Mouse (Mus musculus): ENCODE data around the gene Lrp11. TPM values are rescaled to one million over a fixed set of nuclear protein-coding genes. Genes with fewer than 3 reads are reported as not detected.
A peak's percentile ranks its signal among the peaks of the same experiment; 100 is the strongest.

Lrp11 gene
- polyA plus RNA-seq, 1 experiment from 2014 or later, result 23.5 TPM

- Histone ChIP-seq H3K36me3 (peaks cover 58% of the 10 kb centered on the region), H3K9ac (replicated peaks) (no peak overlapping the region), H3K27ac (no peak overlapping the region), H3K27me3 (no peaks in the 10 kb centered on the region), H3K9me3 (no peaks in the 10 kb centered on the region), H3K4me3 (replicated peaks) (no peak overlapping the region), H3K4me1 (replicated peaks) (no peaks in the 10 kb centered on the region), H3K4me2 (replicated peaks) (no peak overlapping the region)
- no peak for ATAC-seq
- 93% methylated on average over 5 of the region's 5 CpGs for WGBS
These were observed 40.7 kb downstream of the Lrp11 start for GRCm38 (mm10) chr10:7630286-7630685.

- Histone ChIP-seq H3K27me3 (no peaks in the 10 kb centered on the region), H3K4me3 (replicated peaks) (no peak overlapping the region), H3K36me3 (peaks cover 55% of the 10 kb centered on the region), H3K9me3 (no peaks in the 10 kb centered on the region), H3K27ac (no peak overlapping the region), H3K9ac (replicated peaks) (no peak overlapping the region), H3K4me2 (replicated peaks) (no peak overlapping the region), H3K4me1 (replicated peaks) (no peaks in the 10 kb centered on the region)
- ATAC-seq, result no peak
- WGBS, result 77% methylated on average over 16 of the region's 16 CpGs
These were observed 41.5 kb downstream of the Lrp11 start for GRCm38 (mm10) chr10:7630951-7631720.

GRCm38 (mm10) chr10:7640366-7640765, 50.8 kb downstream of the Lrp11 start:
- H3K4me1 ChIP-seq (replicated peaks), result no peaks in the 10 kb centered on the region
- H3K9me3 ChIP-seq, result no peaks in the 10 kb centered on the region
- no peaks in the 10 kb centered on the region for H3K27me3 ChIP-seq
- 95% methylated on average over 12 of the region's 12 CpGs for WGBS
- no peak overlapping the region for H3K27ac ChIP-seq
- H3K4me2 ChIP-seq (replicated peaks), result no peak overlapping the region
- H3K4me3 ChIP-seq (replicated peaks), result no peak overlapping the region
- H3K9ac ChIP-seq (replicated peaks), result no peak overlapping the region
- H3K36me3 ChIP-seq, result peaks cover 59% of the 10 kb centered on the region
- ATAC-seq, result no peak

GRCm38 (mm10) chr10:7645911-7646310, 56.3 kb downstream of the Lrp11 start:
- Histone ChIP-seq H3K27ac (no peak overlapping the region), H3K4me2 (replicated peaks) (no peak overlapping the region), H3K36me3 (peaks cover 49% of the 10 kb centered on the region), H3K4me3 (replicated peaks) (no peak overlapping the region), H3K4me1 (replicated peaks) (no peaks in the 10 kb centered on the region), H3K27me3 (no peaks in the 10 kb centered on the region), H3K9me3 (no peaks in the 10 kb centered on the region), H3K9ac (replicated peaks) (no peak overlapping the region)
- WGBS, result 91% methylated on average over 2 of the region's 2 CpGs
- no peak for ATAC-seq

DNA sequence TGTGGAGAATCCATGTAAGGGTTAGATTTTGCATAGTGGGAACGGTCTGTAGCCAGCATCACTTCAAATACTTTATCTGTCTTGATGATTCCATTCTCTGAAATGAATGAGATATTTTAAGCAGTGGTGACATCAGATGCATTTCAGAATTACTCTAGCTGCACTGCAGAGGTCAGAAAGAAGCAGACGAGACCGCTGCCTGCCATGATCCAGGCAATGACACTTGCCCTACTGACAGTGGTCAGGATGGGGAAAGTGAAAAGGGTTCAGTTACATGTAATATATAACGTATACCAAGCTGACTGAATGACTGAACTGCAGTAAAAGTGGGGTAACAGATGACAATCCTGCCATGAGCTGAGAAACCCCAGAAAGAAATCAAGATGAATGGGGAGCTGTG, 59.5 kb downstream of the Lrp11 start:
- Histone ChIP-seq H3K9ac (replicated peaks) (no peak overlapping the region), H3K4me3 (replicated peaks) (no peak overlapping the region), H3K4me2 (replicated peaks) (no peak overlapping the region), H3K9me3 (no peaks in the 10 kb centered on the region), H3K27ac (no peak overlapping the region), H3K27me3 (no peaks in the 10 kb centered on the region), H3K4me1 (replicated peaks) (no peaks in the 10 kb centered on the region), H3K36me3 (peaks cover 34% of the 10 kb centered on the region)
- 91% methylated on average over 4 of the region's 4 CpGs for WGBS
- no peak for ATAC-seq

DNA sequence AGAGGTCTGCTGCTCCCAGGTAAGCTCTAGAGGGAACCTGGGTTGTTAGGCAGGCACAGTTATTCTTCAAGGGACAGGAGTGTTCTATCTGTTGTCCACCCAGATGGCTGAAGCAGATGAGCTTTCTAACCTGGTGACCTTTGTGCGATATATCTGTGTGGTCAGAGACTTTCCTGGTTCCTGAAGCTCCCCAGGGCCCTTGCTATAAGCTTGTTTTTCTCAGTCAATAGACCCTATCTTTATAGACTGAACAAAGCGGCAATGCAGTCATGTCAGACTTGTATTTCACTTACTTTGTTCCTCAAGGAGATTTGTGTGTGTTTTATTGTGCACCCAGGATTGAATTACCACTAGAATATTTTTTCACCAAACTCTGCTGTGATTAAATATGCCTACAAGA, 61.5 kb downstream of the Lrp11 start:
- Histone ChIP-seq H3K9ac (replicated peaks) (no peak overlapping the region), H3K27ac (no peak overlapping the region), H3K4me2 (replicated peaks) (no peak overlapping the region), H3K27me3 (no peaks in the 10 kb centered on the region), H3K4me3 (replicated peaks) (no peak overlapping the region), H3K4me1 (replicated peaks) (no peaks in the 10 kb centered on the region), H3K9me3 (no peaks in the 10 kb centered on the region), H3K36me3 (peaks cover 25% of the 10 kb centered on the region)
- ATAC-seq, result no peak
- WGBS, result 89% methylated on average over 2 of the region's 2 CpGs

DNA sequence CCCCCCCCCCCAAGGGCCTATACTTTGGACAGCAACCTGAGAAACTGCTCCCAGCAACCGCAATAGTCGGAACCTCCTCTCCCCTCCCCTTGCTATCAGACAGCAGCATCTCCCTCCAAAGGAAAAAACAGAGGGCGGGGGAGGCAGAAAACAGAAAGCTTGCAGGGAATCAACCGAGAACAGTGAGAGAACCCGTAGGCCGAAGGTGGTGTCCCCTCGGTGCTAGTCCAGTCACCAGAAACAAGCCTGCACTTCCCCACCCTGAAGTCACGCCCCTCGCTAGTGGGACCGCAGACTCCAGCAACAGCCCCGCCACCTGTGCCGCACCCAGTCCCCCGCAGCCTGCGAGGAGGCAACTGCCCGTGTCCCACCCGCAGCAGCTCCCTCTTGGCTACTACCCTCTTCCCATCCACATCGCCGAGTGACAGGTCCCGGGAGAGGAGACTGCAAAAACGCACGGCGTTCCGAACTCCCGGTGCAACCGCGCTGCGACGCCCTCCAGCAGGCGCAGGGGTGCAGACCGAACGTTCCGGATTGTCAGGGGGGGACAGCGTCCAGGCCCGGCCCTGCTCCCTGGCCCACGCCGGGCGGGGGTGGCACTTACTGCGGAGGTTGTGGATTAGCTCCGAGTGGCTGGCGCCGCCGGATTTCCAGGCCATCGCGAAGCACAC, 73.0 kb downstream of the Lrp11 start:
- H3K4me1 ChIP-seq (replicated peaks), result peaks cover 23% of the 10 kb centered on the region
- H3K4me3 ChIP-seq (replicated peaks), result peak overlapping the region; percentile 93
- H3K9me3 ChIP-seq, result no peaks in the 10 kb centered on the region
- H3K27me3 ChIP-seq, result no peaks in the 10 kb centered on the region
- peak; percentile 83 for ATAC-seq
- under 1% methylated on average over 44 of the region's 44 CpGs for WGBS
- peak overlapping the region; percentile 88 for H3K9ac ChIP-seq (replicated peaks)
- H3K4me2 ChIP-seq (replicated peaks), result peak overlapping the region; percentile 78
- peak overlapping the region; percentile 96 for H3K27ac ChIP-seq
- no peaks in the 10 kb centered on the region for H3K36me3 ChIP-seq

DNA sequence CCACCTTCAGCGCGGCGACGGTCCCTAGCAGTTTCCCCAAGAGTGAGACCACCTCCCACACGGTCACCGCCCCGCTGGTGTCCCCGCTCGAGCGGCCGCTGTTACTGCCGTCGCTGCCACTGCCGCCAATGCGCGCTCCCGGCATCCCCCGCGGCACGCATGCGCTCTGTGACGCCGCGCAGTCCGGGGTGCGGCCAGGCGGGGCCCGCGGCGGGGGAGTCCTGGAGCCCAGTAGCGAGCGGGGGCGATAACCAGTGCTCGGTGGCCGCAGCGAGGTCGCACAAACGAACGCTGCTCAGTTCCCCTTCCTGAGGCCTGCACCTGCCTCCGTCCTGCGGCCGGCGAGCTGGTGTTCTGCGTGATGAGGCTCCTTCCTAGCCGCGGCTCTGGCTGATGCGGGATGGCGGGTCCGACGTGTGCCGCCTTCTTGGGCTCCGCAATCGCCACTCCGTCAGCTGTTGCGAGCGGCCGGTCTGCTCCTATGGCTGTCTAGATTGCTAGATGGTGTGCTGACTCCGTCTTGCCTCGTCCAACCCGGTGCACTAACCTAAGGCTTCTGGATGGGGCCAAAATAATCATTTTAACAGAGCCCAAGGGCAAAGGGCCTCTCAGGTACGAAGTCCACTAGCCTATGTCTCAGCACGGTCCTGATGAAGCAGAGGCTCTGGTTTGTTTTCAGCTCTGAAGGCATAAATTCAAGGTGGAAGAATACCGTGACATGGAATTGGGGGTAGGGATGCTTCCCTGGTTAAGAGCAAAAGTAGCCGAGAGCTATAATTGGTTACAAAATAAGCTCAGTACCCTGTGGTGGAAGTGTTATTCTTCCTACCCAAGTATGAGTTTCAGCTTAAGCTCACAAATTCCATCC, 73.8 kb downstream of the Lrp11 start:
- Histone ChIP-seq H3K4me3 (replicated peaks) (peak overlapping the region; percentile 93), H3K36me3 (no peaks in the 10 kb centered on the region), H3K27ac (peak overlapping the region; percentile 96), H3K27me3 (no peaks in the 10 kb centered on the region), H3K4me1 (replicated peaks) (peaks cover 30% of the 10 kb centered on the region), H3K9ac (replicated peaks) (peak overlapping the region; percentile 88), H3K4me2 (replicated peaks) (peak overlapping the region; percentile 78), H3K9me3 (no peaks in the 10 kb centered on the region)
- WGBS, result 1% methylated on average over 64 of the region's 64 CpGs
- ATAC-seq, result peak; percentile 94

GRCm38 (mm10) chr10:7664027-7664526, 74.5 kb downstream of the Lrp11 start:
- Histone ChIP-seq H3K4me2 (replicated peaks) (peak overlapping the region; percentile 78), H3K27me3 (no peaks in the 10 kb centered on the region), H3K4me1 (replicated peaks) (peaks cover 33% of the 10 kb centered on the region), H3K4me3 (replicated peaks) (peak overlapping the region; percentile 93), H3K27ac (peak overlapping the region; percentile 96), H3K9me3 (no peaks in the 10 kb centered on the region), H3K36me3 (no peaks in the 10 kb centered on the region), H3K9ac (replicated peaks) (peak overlapping the region; percentile 88)
- 77% methylated on average over 6 of the region's 6 CpGs for WGBS
- ATAC-seq, result no peak

- Histone ChIP-seq H3K36me3 (peaks cover 6% of the 10 kb centered on the region; the same call in 1 of the 2 replicates), H3K9me3 (no peaks in the 10 kb centered on the region), H3K27ac (no peak overlapping the region), H3K4me1 (replicated peaks) (peaks cover 29% of the 10 kb centered on the region), H3K27me3 (no peaks in the 10 kb centered on the region), H3K4me2 (replicated peaks) (no peak overlapping the region), H3K4me3 (replicated peaks) (no peak overlapping the region), H3K9ac (replicated peaks) (no peak overlapping the region)
- 100% methylated on average over 1 of the region's 1 CpGs for WGBS
- no peak for ATAC-seq
These were observed 75.3 kb downstream of the Lrp11 start for GRCm38 (mm10) chr10:7664889-7665288.

DNA sequence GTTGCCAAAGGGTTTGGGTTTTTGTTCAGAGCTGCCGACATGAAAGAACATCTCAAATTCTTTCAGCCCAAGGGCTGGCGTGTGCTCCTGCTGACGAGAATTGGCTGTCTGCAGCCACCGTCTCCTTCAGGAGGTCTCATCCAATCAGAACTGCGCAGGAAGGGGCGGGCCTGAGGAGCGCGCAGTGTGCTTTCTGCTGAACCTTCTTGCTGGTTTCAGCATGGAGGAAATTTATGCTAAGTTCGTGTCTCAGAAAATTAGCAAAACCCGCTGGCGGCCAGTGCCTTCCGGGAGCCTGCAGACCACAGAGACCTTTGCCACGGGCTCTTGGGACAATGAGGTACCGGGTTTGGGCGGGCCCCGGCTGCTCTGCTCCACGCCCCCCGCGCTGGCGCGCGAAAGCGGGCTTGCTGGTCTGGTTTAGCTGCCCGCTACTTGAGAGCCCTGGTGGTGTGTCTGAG, 77.8 kb downstream of the Lrp11 start, which contains the start of gene Nup43:
Nup43 (plus strand) TSS at position 162 of the 461 bp plus-strand sequence.
- peaks cover 25% of the 10 kb centered on the region for H3K36me3 ChIP-seq
- peak within 1 kb of the TSS; percentile 67 for H3K27ac ChIP-seq
- H3K27me3 ChIP-seq, result no peaks in the 10 kb centered on the region
- ATAC-seq, result peak; percentile 84
- H3K4me2 ChIP-seq (replicated peaks), result peak within 1 kb of the TSS; percentile 72
- H3K4me3 ChIP-seq (replicated peaks), result peak within 1 kb of the TSS; percentile 75
- H3K9ac ChIP-seq (replicated peaks), result peak within 1 kb of the TSS; percentile 71
- no peaks in the 10 kb centered on the region for H3K9me3 ChIP-seq
- peaks cover 18% of the 10 kb centered on the region for H3K4me1 ChIP-seq (replicated peaks)
- under 1% methylated on average over 24 of the region's 24 CpGs for WGBS
